Mouse (Mus musculus): Measurements from ENCODE around the gene Nostrin. TPM values are rescaled to one million over a fixed set of nuclear protein-coding genes. Genes with fewer than 3 reads are reported as not detected.

The Nostrin gene
- polyA plus RNA-seq, 1 experiment = not detected

DNA sequence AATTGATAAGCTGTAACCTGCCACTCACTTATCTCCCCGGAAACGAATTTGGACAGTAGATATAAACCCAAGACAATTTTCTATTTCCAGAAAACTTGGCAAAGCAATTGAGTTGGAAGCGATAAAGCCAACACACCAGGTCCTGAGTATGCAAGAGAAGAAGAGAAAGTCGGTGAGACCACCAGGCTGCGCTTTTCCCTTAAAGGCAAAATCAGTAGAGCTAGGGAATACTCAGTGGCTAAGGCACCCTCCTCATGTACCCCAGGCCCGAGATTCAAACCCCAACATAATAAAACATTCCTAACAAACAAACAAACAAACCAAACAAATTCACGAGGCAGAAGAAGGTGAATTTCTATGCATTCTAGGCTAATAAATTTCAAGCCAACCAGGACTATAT is 20.7 kb downstream of the Nostrin start:
- Histone ChIP-seq H3K4me3 (ENCODE audit: insufficient read depth, low read depth, low read length) (no peak overlapping the region), H3K4me1 (ENCODE audit: control insufficient read depth, insufficient read depth, low read length) (no peaks in the 10 kb centered on the region), H3K27ac (ENCODE audit: insufficient read depth, low read depth, low read length) (no peak overlapping the region)
- 72% methylated on average over 7 of the region's 7 CpGs for WGBS
- TF ChIP-seq POLR2A (IDR thresholded peaks at IDR 0.05; ENCODE audit: insufficient read depth, low read depth, low read length) = no peak
- TF ChIP-seq CTCF (IDR thresholded peaks at IDR 0.05; ENCODE audit: insufficient read depth, low read depth, low read length) = no peak

DNA sequence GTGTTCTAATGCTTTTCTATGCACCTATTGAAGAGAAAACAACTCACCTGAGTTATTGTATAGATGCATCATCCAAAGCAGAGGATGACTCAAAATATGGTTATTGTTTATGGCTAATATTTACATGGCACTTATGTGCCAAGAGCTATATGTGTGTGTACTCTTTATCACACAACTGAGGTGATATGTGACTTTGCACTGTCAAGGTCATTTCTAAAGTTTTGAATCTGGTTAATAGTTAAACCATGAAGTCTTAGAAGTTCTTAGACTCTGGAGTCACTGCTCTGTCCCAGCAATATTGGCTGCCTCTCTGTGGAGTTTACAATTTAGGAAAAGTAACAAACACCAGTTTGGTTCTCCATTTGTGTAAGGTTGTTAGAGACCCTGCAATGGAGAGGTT is 23.3 kb downstream of the Nostrin start:
- TF ChIP-seq CTCF (IDR thresholded peaks at IDR 0.05; ENCODE audit: insufficient read depth, low read depth, low read length) (no peak), POLR2A (IDR thresholded peaks at IDR 0.05; ENCODE audit: insufficient read depth, low read depth, low read length) (no peak)
- Histone ChIP-seq H3K4me3 (ENCODE audit: insufficient read depth, low read depth, low read length) (no peak overlapping the region), H3K4me1 (ENCODE audit: control insufficient read depth, insufficient read depth, low read length) (no peaks in the 10 kb centered on the region), H3K27ac (ENCODE audit: insufficient read depth, low read depth, low read length) (no peak overlapping the region)

DNA sequence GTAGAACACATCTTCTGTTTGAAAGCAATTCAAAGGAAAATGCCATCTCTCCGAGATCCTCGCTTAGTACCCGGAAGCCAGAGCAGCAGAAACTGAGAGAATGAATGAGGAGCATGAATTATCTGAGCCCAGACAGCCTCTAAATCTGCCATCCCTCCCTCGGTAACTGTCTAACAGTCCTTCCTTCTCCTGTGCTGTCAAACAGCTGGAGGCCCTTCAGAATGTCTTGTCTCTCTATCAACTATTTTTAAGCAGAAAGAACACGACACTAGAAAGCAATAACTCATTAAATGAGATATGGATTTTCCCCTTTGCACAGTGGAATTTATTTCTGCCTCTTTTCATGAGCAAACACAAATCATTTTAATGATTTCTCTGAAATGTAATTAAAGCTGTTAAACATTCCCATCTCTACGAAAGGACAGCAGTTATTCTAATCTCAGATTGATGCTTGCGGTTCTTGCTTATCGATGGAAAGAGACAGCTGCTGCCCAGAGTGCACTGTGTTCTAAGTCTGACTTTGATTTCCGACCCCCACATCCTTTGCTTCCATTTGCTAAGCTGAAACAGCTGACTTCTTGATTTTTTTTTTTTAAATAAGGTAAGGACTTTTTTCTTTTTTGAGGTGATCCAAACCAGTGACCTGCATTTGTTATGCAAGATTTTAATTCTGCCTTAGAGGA is 34.9 kb downstream of the Nostrin start:
- TF ChIP-seq POLR2A (IDR thresholded peaks at IDR 0.05; ENCODE audit: insufficient read depth, low read depth, low read length) (no peak), CTCF (IDR thresholded peaks at IDR 0.05; ENCODE audit: insufficient read depth, low read depth, low read length) (no peak)
- no peak overlapping the region for H3K27ac ChIP-seq (ENCODE audit: insufficient read depth, low read depth, low read length)
- H3K4me3 ChIP-seq (ENCODE audit: insufficient read depth, low read depth, low read length) = no peak overlapping the region
- WGBS = 79% methylated on average over 9 of the region's 9 CpGs
- peaks cover 2% of the 10 kb centered on the region; the same call in 1 of the 2 replicates for H3K4me1 ChIP-seq (ENCODE audit: control insufficient read depth, insufficient read depth, low read length)

GRCm38 (mm10) chr2:69175296-69175695 is 39.7 kb downstream of the Nostrin start:
- WGBS = 75% methylated on average over 5 of the region's 5 CpGs
- H3K4me1 ChIP-seq (ENCODE audit: control insufficient read depth, insufficient read depth, low read length) = no peaks in the 10 kb centered on the region
- no peak overlapping the region for H3K4me3 ChIP-seq (ENCODE audit: insufficient read depth, low read depth, low read length)
- TF ChIP-seq POLR2A (IDR thresholded peaks at IDR 0.05; ENCODE audit: insufficient read depth, low read depth, low read length) = no peak
- TF ChIP-seq CTCF (IDR thresholded peaks at IDR 0.05; ENCODE audit: insufficient read depth, low read depth, low read length) = no peak
- H3K27ac ChIP-seq (ENCODE audit: insufficient read depth, low read depth, low read length) = no peak overlapping the region

DNA sequence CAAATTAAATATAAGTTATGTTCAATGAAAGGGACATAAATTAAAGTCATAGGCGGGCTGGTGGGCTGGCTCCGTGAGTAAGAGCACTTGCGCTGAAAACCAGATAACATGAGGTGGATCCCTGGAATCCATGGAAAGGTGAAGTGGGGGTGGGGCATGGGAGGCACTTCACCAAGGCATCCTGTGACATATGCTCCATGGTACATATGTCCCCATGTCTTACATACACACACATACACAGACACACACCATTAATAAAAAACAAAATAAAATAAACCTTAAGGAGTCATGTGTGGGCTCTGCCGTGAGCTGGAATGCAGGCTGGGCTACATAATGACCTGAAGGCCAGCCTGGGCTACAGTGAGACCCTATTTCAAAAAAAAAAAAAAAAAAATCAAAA is 44.1 kb downstream of the Nostrin start:
- Histone ChIP-seq H3K4me3 (ENCODE audit: insufficient read depth, low read depth, low read length) (no peak overlapping the region), H3K27ac (ENCODE audit: insufficient read depth, low read depth, low read length) (no peak overlapping the region), H3K4me1 (ENCODE audit: control insufficient read depth, insufficient read depth, low read length) (no peaks in the 10 kb centered on the region)
- WGBS = 95% methylated on average over 4 of the region's 4 CpGs
- TF ChIP-seq POLR2A (IDR thresholded peaks at IDR 0.05; ENCODE audit: insufficient read depth, low read depth, low read length) (no peak), CTCF (IDR thresholded peaks at IDR 0.05; ENCODE audit: insufficient read depth, low read depth, low read length) (no peak)

DNA sequence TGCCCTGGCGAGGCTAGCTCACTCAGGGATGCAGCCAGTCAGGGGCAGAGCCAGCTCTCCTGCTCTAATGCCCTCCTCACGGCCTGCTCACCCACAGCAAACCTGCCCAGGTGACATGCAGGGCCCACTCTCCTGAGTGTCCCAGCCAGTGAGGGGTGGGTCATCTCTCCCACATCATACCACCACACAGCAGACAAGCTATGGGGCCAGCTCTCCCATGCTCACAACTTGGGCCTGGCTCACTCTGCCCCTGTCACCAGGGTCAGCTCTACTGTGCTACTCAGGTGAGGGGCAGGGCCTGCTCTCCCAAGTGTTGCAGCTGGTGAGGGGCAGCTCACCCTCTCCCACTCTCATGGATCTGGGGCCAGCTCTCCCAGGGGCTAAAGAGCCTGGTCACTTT is 52.4 kb downstream of the Nostrin start:
- H3K27ac ChIP-seq (ENCODE audit: insufficient read depth, low read depth, low read length) = no peak overlapping the region
- TF ChIP-seq CTCF (IDR thresholded peaks at IDR 0.05; ENCODE audit: insufficient read depth, low read depth, low read length) (no peak), POLR2A (IDR thresholded peaks at IDR 0.05; ENCODE audit: insufficient read depth, low read depth, low read length) (no peak)
- H3K4me1 ChIP-seq (ENCODE audit: control insufficient read depth, insufficient read depth, low read length) = peaks cover 7% of the 10 kb centered on the region; the same call in 1 of the 2 replicates
- no peak overlapping the region for H3K4me3 ChIP-seq (ENCODE audit: insufficient read depth, low read depth, low read length)
- 93% methylated on average over 2 of the region's 2 CpGs for WGBS

- Histone ChIP-seq H3K4me3 (ENCODE audit: insufficient read depth, low read depth, low read length) (no peak overlapping the region), H3K27ac (ENCODE audit: insufficient read depth, low read depth, low read length) (no peak overlapping the region), H3K4me1 (ENCODE audit: control insufficient read depth, insufficient read depth, low read length) (peaks cover 7% of the 10 kb centered on the region; the same call in 1 of the 2 replicates)
- WGBS = 82% methylated on average over 6 of the region's 6 CpGs
- TF ChIP-seq CTCF (IDR thresholded peaks at IDR 0.05; ENCODE audit: insufficient read depth, low read depth, low read length) (no peak), POLR2A (IDR thresholded peaks at IDR 0.05; ENCODE audit: insufficient read depth, low read depth, low read length) (no peak)
Measured at GRCm38 (mm10) chr2:69188732-69189131, 53.1 kb downstream of the Nostrin start.

- Histone ChIP-seq H3K4me3 (ENCODE audit: insufficient read depth, low read depth, low read length) (no peak overlapping the region), H3K4me1 (ENCODE audit: control insufficient read depth, insufficient read depth, low read length) (peaks cover 7% of the 10 kb centered on the region; the same call in 1 of the 2 replicates), H3K27ac (ENCODE audit: insufficient read depth, low read depth, low read length) (no peak overlapping the region)
- TF ChIP-seq POLR2A (IDR thresholded peaks at IDR 0.05; ENCODE audit: insufficient read depth, low read depth, low read length) (no peak), CTCF (IDR thresholded peaks at IDR 0.05; ENCODE audit: insufficient read depth, low read depth, low read length) (no peak)
- WGBS = 81% methylated on average over 4 of the region's 4 CpGs
Measured at GRCm38 (mm10) chr2:69189222-69189621, 53.6 kb downstream of the Nostrin start.

GRCm38 (mm10) chr2:69191059-69191458 is 55.5 kb downstream of the Nostrin start:
- WGBS = 92% methylated on average over 5 of the region's 5 CpGs
- TF ChIP-seq POLR2A (IDR thresholded peaks at IDR 0.05; ENCODE audit: insufficient read depth, low read depth, low read length) (no peak), CTCF (IDR thresholded peaks at IDR 0.05; ENCODE audit: insufficient read depth, low read depth, low read length) (no peak)
- Histone ChIP-seq H3K4me3 (ENCODE audit: insufficient read depth, low read depth, low read length) (no peak overlapping the region), H3K4me1 (ENCODE audit: control insufficient read depth, insufficient read depth, low read length) (peaks cover 7% of the 10 kb centered on the region; the same call in 1 of the 2 replicates), H3K27ac (ENCODE audit: insufficient read depth, low read depth, low read length) (no peak overlapping the region)

Measured in olfactory bulb, adult 2 months (tissue).